Mouse (Mus musculus) embryo, embryonic 11.5 days (tissue): Measurements from ENCODE around the gene Fscn1.

Experiments used
- DNase-seq: peaks from one replicate; pipeline ENCODE4 v3.0.0-alpha.2; 2012; ENCODE audit warnings: low read depth, low spot score

The Fscn1 gene

DNA sequence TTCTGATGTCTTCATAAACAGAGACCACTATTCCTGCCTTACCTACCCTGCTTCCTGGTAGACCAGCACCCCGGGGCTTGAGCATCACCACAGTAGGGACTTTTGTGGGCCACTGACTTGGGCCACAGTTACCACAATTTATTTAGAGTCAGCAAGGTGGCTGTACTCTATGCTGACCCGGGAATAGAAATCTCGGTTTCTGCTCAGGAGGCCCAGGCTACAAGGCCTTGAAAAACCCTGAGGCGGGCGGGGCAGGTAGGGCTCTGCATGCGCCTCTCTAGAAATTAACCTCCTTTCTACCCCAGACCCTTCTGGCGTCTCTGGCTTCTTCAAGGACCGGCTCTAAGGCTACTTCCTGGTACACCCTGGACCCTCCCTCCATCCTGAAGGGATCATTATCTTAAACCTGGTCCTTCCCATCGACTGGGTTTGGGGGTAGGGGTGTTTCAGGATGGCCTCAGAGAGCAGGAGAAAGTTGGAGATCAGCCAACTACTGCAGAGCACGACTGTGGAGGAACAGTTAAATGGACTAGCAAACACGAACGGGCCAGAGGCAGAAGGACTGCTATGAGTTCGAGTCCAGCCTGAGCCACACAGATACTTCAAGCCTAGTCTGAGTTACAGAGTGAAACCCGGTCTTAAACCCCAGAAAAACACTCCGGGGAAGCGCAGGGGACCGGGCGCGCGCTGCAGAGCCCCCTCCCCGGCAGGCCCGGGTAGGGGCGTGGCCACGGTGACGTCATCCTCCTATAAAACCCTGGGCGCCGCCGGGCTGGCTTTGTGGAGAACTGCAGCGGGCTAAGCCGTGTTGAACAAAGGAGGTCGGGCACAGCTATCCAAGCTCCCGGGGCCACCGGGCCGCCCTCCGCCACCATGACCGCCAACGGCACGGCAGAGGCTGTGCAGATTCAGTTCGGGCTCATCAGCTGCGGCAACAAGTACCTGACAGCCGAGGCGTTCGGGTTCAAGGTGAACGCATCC is at the start of gene Fscn1:
Gene Fscn1 (plus strand): TSS at position 768 of the 981 bp plus-strand sequence.
- DNase-seq: peak; percentile 85

DNA sequence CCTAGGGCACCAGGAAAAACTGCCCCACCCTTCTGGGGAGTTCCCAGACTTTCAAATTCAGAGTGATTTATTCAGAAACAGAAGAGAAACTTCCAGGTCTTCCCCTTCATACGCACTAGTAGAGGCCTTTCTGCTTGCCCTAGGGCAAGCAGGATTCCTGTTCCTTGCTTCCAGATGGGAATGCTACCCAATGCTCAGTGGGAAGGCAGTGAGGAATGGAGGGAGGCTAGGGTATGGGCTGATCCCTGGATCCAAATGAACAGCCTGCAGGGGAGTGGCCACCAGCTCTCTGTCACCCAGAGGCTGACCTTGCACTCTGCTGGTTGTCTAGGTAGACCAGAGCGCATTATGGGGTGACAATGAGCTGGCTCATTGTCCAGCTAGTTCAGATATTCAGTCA is 48.5 kb upstream of the Fscn1 start:
- no peak for DNase-seq

DNA sequence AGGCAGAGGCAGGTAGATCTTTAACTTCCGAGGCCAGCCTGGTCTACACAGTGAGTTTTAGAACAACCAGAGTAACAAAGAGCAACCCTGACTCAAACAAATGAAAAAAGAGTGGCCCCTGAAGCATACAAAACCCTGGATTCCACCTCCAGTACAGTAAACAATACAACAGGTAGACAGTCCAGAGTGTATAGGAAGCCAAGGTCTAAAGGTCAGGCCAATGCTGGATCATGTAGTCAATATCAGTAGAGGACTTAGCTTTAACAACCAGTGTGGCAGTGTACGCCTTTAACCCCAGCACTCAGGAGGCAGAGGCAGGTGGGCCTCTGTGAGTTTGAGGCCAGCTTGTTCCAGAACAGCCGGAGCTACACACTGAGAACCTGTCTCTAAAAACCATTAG is 47.8 kb upstream of the Fscn1 start:
- DNase-seq: no peak

DNA sequence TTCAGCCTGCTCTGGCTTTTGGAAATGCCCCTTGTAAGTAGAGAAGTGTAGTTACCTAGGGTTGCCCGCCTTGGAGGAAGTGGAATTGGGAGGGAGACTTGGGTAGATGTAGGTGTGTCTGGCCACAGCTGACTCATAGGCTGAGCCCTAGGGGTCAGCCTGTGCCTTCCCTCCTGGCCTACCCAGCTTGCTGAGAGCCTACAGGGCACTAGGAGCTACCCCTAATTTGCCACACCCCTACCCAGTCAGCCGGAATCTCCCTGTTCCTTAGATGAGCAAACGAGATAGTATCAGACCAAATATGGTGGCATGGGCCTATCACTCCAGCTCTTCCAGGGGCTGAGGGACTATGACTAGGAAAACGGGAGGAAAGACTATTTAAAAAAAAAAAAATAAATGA is 47.4 kb upstream of the Fscn1 start:
- DNase-seq: no peak

DNA sequence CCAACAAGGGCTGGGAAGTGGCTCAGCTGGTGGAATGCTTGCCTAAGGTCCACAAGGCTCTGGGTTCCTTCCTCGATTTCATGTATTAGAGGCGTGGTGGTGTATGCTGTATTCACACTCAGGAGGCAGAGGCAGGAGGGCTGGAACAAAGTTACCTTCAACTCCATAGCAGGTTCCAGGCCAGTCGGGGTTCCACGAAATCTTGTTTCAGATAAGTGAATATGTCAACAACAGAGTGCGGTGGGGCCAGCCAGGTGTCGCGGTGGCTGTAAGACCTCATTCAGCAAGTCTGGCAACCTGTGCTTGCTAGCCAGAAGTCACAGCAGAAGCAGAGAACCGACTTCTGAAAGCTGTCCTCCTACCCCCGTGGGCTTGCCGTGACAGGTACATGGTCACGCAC is 44.9 kb upstream of the Fscn1 start:
- no peak for DNase-seq

DNA sequence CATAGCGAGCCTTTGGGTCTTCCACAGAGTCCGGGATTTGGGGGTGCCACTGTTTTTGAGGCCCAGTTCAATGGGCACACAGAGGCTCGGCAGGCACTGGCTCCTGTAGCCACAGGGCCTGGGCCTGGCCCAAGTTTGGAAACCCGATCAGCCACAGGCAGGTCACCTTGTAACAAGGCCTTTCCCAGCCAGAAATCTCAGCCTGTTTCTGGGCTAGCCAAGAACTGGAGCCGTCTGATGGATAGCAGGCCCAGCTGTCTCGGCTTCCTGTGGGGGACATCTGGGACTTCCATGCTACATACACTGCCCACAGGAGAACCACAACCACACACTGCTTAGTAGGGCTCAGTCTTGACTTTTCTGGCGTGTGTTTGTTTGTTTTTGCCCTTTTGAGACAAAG is 43.5 kb upstream of the Fscn1 start:
- DNase-seq: no peak

DNA sequence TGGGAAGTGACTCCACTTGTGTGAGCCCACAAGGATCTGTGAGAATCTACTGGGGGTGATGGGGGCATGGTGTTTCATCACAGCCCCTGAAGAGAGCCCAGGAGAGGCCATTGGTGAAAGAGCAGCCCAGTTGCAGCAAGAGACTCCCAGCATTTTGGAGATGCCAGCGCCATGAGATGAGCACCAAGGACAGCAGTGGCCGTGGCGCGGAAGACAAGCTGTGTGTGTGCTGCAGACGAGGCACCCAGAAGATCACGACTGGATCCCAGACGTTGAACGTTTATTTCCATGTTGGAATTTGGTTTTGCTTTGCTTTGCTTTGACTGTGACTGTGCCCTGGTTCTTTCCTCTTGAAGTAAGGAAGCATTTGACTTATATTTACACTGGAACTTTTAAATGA is 42.7 kb upstream of the Fscn1 start:
- no peak for DNase-seq

DNA sequence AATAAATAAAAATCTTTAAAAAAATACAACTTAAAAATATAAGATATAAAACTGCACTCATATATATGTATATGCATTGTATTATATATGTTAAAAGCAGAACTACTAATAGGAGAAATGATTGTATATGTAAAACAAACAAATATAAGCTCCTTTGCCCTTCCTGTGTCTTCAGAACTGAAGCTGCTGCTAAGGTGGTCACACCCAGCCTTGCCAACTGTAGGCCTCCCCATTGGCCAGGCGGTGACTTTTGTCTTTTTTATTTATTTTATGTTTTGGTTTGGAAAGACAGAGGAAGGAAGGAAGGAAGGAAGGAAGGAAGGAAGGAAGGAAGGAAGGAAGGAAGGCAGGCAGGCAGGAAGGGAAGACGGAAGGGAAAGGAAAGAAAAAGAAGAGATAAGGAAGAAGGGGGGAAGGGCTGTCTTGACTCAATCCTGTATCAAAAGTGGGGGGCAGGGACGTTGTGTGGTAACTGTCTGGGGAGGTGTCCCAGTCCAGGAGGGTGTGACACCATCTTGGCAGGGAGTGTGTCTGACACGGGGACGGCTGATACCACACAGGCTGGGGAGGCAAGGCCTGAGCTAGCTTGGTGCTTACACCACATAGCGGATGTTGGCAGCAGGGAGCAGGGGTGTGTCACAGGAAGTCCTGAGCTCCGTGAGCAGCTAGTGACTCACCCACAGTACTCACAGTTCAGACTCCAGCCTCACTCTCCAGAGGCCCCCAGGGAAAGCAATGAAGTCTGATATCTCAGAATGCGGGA is 39.7 kb upstream of the Fscn1 start:
- no peak for DNase-seq

DNA sequence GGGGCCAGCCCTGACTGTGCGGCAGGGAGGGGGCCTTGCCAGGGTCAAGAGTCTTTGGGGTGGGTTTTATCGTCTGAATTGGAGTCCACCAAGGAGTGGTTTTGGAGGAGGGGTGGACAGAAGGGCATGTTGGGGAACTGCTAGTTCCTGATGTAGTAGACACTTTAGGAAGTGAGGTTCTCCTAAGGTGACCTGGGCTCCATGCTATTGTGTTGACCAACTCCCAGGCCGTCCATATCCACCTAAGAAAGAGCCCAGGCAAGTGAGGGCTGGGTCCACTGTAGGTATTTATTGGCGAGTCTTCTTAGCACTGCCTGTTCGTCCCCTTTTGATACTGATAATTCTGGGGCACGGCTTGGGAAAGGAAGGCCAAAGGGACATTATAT is 39.1 kb upstream of the Fscn1 start:
- DNase-seq: no peak

DNA sequence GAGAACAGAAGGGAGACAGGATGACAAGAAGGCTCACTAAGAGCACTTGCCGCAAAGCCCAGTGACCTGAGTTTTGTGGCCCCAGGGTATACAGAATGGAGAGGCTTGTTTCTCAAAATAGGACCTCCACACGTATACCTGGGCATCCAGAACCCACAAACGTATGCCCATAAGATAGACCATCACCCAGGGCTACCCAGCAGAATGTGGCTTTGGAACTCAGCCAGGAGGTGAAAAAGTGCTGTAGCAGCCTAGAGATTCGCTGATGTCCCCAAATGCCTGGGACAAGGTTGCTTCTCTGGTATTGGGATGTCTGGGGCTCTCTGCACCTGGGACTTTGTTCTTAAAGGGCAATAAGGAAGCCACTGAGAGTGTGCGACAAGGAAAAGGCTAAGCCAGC is 37.9 kb upstream of the Fscn1 start:
- no peak for DNase-seq

DNA sequence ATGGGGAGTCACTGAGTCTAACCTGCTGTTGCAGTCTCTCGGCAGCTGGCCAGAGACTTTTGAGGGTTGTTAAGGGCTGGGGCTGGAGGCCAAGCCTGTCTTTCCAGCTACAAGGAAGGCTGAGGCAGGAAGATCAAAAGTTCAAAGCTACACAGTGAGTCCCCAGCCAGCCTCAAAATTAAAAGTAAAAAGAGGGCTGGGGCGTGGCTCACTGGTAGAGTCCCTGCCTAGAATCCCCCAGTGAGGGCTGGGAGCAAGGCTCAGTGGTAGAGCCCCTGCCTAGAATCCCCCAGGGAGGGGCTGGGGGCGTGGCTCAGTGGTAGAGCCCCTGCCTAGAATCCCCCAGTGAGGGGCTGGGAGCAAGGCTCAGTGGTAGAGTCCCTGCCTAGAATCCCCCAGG is 36.4 kb upstream of the Fscn1 start:
- no peak for DNase-seq

DNA sequence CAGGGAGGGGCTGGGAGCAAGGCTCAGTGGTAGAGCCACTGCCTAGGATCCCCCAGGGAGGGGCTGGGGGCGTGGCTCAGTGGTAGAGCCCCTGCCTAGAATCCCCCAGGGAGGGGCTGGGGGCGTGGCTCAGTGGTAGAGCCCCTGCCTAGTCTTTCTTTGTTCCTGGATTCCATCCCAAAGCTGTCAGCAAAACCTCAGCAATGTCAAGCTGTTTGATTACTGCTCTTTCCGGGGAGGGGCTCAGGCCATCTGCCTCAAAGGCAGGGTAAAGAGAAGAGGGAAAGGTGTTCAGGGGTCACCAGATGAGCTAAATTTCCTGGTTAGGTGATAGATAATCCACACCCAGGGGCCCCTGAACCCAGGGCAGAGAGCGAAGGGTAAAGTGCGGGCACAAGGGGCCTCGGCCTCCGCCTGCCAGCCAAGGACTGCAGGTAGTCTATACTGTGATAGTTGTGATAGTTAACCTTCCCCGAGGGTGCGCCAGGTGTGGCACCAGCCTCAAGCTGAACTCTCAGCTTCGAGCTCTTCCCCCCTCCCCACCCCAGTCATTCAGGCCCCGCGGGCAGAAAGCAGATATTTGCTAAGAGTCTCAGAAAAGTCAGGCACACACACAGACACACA is 35.7 kb upstream of the Fscn1 start:
- no peak for DNase-seq

DNA sequence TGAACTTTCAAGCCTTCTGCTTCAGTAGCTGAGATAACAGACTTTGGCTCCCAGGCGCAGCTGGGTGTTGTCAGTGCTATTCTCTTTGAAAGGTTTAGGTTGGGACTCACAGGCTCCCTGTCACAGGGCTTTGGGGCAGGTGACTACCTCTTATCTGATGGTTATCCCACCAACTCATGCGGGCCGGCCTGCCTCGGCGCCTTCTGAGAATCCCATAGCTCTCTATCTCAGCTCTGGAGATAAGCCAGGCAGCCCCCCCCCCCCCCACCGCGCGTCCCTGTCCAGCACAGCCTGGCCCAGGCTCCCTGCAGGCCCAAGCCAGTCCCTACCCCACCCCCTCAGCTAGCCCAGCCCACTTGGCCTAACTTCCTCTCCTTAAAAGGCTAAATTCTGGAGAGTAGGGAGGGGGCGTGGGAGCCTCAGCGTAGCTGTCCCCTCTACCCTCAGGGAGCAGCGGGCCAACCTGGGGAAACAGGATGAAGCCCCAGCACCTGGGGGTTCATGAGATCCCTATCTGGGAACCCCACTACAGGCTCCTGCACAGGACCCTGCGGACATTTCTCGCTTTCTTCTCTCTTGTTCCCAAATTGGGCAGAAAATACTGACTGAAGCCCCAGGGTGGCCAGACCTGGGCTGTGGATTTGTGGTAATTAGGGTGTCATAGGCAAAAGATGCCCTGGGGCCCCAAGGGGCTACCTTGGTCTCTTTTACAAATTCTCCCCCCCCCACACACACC is 33.8 kb upstream of the Fscn1 start:
- no peak for DNase-seq

DNA sequence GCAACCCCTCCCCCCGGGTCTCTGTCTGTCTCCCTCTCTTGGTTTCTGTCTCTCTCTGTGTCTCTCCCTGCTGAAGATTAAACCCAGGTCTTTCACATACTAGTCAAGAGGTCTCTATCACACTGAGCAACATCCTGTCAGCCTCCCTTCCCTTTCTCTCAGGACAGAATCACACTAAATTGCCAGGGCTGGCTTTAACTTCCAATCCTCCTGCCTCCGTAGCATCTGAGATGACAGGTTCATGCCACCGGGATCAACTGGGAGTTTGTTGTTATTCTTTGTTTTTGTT is 33.3 kb upstream of the Fscn1 start:
- DNase-seq: no peak

DNA sequence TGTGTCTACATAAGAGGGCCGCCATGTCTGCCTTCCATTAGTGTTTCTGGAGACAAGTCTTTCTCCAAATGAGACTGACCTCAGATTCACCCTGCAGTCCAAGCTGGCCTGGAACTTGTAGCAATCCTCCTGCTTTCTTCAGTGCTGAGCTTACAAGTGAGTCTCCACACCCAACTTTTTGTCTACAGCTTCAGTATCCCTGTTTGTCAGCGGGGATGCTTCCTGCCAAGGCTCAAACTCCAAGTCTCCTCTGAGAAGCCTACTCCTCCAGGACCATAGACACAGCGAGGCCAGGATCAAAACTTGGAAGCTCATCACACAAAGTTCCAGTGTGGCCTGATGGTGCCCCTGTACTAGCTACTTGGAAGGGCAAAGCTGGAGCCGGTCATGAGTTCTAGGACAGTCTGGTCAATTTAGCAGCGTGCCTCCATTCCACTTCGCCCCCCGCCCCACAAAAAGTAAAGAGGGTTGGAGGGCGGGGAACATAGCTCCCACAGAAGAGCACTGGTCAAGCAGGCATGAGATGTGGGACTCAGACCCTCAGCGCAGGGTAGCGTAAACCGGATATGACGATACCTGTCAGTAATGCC is 32.7 kb upstream of the Fscn1 start:
- DNase-seq: no peak

DNA sequence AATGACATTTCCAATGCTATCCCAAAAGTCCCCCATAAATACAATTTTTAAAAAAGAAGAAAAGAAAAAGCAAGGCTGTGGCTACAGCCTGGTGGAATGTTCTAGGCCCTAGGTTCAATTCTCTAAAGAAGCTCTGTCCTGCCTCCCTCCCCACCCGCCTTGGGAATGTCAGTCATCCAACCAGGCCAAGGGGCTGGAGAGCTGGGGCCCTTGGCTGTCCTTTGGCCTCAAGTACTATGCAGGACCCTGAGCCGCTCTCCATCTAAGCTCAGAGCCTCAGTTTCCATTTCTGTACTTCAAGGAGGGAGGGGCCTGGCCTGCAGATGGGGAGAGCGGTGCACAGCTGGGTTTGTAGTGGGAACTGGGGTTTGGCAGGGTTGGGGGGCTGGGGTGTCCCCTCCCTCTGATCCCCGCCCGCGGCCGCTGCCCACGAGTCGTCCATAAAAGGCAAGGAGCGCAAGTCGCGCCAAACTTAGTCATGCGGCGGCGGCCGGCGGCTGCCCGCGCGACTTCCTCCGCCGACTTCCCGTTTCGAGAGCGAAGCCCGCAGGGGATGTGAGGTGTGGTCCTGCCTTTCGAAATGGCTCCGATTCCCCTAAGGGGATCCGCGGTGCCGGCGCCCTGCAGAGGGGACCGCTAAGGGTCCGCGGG is 31.3 kb upstream of the Fscn1 start:
- no peak for DNase-seq

DNA sequence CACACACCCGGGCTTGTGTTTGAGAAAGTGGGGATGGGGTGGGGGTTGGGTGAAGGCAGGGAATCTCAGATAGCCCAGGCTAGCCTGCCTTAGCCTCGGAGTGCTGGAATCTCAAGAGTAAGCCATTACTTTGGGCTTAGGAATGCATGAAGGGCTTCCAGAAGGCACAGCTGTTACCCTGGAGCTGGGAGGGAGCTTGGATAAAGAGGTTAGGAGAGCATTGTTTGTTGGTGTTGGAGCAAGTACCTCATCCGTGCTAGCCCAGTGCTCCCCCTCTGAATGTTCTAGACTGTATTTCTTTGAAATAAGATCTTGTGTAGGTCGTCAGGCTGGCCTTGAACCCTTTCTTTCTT is 30.8 kb upstream of the Fscn1 start:
- no peak for DNase-seq

DNA sequence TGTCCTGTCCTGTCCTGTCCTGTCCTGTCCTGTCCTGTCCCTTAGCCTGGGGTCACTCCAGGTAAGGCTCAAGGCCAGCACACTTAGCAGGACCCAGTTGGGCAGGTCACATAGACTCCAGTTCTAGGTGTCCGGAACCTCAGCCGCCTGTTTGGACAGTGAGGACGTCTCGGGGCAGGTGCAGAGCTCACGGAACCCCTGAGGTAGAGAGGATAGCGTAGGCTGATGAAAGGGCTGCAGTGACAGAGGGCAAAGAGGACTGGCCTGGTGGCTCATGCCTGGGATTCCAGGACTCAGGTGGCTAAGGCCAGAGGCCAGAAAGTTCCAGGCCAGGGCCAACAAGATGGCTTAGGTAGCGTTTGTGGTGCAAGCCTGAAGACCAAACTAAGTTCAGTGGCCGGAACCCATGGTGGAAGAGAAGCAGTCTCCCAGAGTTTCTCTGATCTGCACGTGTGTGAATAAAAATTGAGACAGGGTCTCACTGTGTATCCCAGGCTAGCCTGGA is 28.9 kb upstream of the Fscn1 start:
- DNase-seq: no peak

DNA sequence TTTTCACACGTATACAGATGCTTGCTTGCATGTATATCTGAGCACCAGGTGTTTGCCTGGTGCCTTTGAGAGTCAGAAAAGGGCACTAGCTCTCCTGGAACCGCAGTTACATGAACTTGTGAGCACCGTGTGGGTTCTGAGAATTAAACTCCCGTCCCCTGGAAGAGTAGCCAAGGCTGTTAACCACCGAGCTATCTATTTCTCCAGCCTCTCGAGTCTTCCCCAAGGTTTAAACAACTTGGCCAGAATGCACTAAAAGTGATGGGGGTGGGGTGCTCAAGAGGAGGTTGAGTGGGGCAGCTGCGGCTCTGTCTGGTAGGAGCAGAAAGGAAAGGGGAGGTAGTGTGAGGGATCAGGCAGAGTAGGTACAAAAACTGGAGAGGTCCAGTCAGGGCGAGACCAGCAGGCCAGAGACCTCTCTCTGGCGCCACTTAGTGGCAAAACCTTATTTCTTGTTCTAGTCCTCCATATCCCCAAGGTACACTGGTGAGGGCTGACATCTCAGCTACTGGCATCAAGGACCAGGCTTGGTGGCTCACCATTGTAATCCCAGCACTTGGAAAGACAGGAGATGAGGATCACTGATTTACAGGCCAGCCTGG is 28.0 kb upstream of the Fscn1 start:
- peak; percentile 65 for DNase-seq

DNA sequence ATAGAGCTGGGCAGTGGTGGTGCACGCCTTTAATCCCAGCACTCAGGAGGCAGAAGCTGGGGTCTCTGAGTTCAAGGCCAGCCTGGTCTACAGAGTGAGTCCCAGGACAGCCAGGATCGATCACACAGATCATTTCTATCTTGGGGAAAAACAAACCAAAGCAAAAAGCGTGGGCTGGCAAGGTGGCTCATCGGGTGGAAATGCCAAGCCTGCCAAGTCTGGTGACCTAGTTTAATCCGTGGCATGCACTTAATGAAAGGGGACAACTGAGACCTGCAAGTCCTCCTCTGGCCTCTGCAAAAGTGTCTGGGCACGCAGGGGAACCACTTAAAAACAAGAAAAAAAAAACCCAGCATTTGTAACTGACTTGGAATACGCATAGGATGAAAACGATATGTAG is 27.4 kb upstream of the Fscn1 start:
- DNase-seq: no peak
